ENCODE assay signal across 32 mouse cellular contexts in genomic region chr16:74379458-74379857, GRCm38 (mm10). TPM values are rescaled to one million over a fixed set of nuclear protein-coding genes. Genes with fewer than 3 reads are reported as not detected.
"Had no signal": no experiment of that assay in that cellular context is flagged by ENCODE, and none has a peak within 500 bp of the region (broad histone marks: within the 10 kb centered on the region; RNA-seq: fewer than 3 reads in every experiment).

No protein-coding gene starts in this region.

- H3K27ac ChIP-seq: heart, adult 2 months; heart, embryonic 10.5 days; heart, embryonic 13.5 days; heart, embryonic 15.5 days; hindbrain, embryonic 10.5 days; hindbrain, embryonic 12.5 days; hindbrain, embryonic 13.5 days; hindbrain, embryonic 14.5 days; hindbrain, embryonic 15.5 days; kidney, embryonic 15.5 days; kidney, postnatal 0 days; layer of hippocampus, adult 2 months; left cerebral cortex, adult 2 months had no signal

- H3K36me3 ChIP-seq: heart, embryonic 10.5 days; heart, embryonic 12.5 days; heart, embryonic 13.5 days; heart, embryonic 15.5 days; hindbrain, embryonic 10.5 days; hindbrain, embryonic 12.5 days; hindbrain, embryonic 13.5 days; hindbrain, embryonic 15.5 days; kidney, embryonic 15.5 days had no signal

- H3K9ac ChIP-seq: heart, embryonic 12.5 days; heart, embryonic 13.5 days; heart, embryonic 15.5 days; hindbrain, embryonic 12.5 days; hindbrain, embryonic 13.5 days; hindbrain, embryonic 14.5 days; hindbrain, embryonic 15.5 days; kidney, embryonic 15.5 days had no signal

- H3K4me1 ChIP-seq: heart, embryonic 10.5 days; heart, embryonic 12.5 days; kidney, embryonic 15.5 days had no signal

- H3K4me2 ChIP-seq: heart, embryonic 11.5 days; heart, embryonic 12.5 days; heart, embryonic 13.5 days; heart, embryonic 15.5 days; hindbrain, embryonic 12.5 days; hindbrain, embryonic 13.5 days; hindbrain, embryonic 14.5 days; hindbrain, embryonic 15.5 days; kidney, embryonic 15.5 days had no signal

- H3K27me3 ChIP-seq: heart, embryonic 12.5 days; heart, embryonic 13.5 days; heart, embryonic 15.5 days; hindbrain, embryonic 12.5 days; hindbrain, embryonic 13.5 days; hindbrain, embryonic 15.5 days; kidney, embryonic 15.5 days had no signal

- DNase-seq: heart, adult 2 months; heart, postnatal 10 days; heart, postnatal 14 days; heart, postnatal 36 days; heart, postnatal 4 days; kidney, adult 11 months; kidney, adult 18-20 months; kidney, adult 8-10 months; kidney, adult 9 months; kidney, postnatal 10 days; kidney, postnatal 14 days; kidney, postnatal 25 days; kidney, postnatal 4 days; layer of hippocampus, adult 9-11 months; layer of hippocampus, postnatal 36 days had no signal

- H3K4me3 ChIP-seq: heart, adult 2 months; heart, embryonic 10.5 days; heart, embryonic 12.5 days; heart, embryonic 13.5 days; heart, embryonic 15.5 days; hindbrain, embryonic 10.5 days; hindbrain, embryonic 12.5 days; hindbrain, embryonic 13.5 days; hindbrain, embryonic 15.5 days; kidney, embryonic 15.5 days; layer of hippocampus, adult 2 months; left cerebral cortex, adult 2 months had no signal

- ATAC-seq: hindbrain, embryonic 16.5 days; inflammation-experienced regulatory T-cells, adult 6 months had no signal

- H3K9me3 ChIP-seq: heart, embryonic 10.5 days; heart, embryonic 12.5 days; heart, embryonic 13.5 days; heart, embryonic 15.5 days; hindbrain, embryonic 10.5 days; hindbrain, embryonic 12.5 days; hindbrain, embryonic 13.5 days; hindbrain, embryonic 15.5 days; kidney, embryonic 15.5 days had no signal

RNA-seq across cellular contexts. Expression of gene Robo2, which starts 32.2 kb away (rescaled TPM):
- total RNA-seq: hematopoietic stem cell, adult 5-6 weeks had no signal
